Mouse (Mus musculus): ENCODE data around the gene Nup205. TPM values are rescaled to one million over a fixed set of nuclear protein-coding genes. Genes with fewer than 3 reads are reported as not detected.
A peak's percentile ranks its signal among the peaks of the same experiment; 100 is the strongest.

Nup205 gene
- total RNA-seq, 2 experiments from 2014 or later = 9.9 to 11.0 TPM

DNA sequence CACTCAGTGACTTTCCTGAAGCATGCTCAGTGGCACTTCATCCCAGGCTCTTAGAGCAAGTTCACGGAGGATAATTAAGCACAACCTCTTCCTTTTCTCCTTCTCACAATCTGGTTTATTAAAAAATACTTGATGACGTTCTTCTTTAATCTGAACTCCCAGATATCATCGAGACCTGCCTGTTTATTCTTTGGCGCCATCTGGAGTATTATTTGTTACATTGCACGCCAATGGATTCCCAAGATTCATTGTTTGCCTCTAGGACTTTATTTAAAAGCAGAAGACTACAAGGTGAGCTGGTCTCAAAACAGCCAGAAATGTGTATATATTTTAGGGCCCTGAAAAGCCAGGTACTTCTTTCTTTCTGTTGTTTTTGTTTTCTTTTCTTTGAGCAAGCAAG, 67.9 kb downstream of the Nup205 start:
- no peak for DNase-seq

DNA sequence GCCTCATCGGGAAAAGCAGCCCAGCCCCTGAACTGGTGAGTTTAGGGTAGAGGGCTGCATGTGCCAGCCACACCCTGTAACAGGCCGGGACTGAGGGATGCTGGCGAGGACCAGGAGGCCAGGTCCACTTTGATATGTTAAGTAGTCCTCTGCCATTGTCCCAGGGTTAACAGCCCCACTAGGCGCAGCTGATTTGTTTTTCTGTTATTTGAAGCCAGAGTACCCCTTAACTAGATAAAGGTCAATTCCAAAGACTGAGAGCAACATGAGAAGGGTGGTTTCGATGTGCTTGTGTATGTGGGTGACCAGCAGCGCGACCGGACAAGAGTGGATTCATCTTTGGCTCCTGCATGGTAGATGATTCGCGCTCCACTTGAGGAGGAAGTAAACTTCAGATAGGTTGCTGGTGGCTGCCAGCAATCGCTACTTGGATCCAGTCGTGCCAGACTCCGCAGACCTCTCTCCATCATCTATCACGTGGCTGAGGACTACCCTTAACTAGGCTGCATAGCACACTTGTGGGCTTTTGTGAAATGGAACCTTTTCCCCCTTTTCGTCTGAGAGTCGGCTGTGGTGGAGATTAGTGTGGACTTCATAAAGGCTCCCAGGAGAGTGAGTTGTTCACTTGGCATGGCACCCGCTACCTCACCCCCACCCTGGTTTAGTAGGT, 74.7 kb downstream of the Nup205 start:
- DNase-seq = no peak

DNA sequence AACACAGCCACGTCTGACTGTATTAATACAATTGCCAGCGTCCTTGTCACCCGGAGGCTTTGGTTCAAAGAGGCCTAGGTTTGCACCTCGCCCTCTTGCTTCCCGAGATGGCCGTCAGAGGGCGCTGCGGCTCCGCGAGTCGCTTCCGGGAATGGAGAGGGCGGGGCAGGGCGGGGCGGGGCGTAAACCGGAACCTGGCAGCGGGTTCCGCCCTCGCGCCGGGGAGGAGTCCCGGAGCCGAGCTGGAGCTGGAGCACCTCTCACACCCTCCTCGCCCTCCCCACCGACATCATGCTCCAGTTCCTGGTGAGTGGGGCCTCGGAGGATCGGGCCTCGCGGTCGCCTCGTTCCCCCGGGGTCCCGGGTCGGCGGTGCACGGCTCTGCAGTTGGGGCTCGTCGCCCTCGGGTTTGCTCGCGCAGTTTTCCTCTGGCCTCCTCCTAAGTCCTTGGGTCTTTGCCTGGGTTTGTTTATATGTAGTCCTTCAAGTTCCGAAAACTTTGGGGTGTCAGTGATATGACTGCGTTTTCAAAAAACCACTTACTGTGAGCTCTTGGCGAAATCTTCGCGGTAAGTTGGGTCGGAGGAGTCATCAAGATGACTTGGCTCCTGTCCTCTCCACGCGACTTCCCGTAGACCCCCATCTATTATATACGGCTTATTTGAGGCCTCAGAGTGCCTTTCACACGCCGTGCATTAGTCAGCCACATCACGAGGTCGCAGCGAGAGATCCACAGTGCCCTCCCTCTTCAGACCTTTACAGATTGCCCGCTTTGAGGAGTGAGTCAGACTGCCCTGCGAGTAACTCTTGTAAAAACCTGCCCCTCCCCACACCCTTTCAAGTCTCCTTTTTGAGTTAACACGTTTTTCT, 75.5 kb downstream of the Nup205 start:
- DNase-seq = peak; percentile 90

DNA sequence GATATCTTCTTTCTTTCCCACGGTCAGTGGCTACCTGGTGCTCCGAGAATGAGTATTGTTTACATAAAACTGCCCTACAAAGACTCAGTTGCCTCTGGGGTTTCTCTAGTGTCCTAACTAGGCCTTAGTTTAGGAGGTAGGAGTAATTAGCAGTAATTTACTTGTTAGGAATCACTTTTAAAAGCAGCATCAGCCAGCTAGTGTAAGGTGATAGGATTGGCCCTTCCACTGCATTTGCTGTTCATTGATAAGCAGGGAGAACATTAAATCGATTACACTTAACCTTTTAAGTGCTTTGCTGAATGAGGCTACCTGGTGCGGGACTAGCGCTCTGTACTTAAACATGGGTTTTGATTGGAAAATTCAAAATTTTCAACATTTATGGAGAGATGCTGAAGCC, 76.3 kb downstream of the Nup205 start:
- no peak for DNase-seq

DNA sequence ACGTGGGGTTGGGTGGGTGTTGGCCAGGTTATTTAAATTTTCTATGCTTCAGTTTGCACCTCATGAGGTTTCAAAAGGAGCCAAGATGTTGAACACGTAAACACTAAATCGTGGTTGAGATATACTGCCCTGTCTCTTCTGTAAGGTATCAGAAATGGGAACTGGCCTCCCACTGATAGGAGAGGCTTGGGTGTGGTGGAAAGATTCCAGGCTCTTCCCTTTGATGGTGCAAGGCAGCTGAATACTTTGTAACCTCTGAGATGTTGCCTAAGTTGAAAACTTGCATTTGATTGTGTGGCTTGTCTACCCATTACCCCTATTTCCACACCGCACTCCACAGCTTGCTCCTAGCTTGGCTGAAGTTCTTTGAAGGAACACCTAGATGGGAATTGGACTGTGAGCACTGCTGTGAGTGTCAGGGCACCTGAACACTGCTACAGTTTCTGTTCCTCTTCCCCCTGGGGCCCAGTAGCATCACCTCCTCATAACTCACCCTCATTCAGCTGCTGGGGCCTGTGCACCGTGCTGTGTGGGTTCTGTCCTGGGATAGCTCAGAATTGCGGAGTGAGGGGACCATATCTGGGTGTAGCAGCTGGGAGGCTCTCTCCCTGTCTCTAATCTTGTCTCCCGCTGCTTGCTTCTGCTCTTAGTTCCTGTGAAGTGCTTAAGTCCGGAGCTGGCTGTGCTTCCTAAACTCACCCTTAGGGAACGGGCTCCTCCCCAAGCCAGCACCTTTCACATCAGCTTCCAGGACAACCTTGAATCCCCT, 77.1 kb downstream of the Nup205 start:
- no peak for DNase-seq

DNA sequence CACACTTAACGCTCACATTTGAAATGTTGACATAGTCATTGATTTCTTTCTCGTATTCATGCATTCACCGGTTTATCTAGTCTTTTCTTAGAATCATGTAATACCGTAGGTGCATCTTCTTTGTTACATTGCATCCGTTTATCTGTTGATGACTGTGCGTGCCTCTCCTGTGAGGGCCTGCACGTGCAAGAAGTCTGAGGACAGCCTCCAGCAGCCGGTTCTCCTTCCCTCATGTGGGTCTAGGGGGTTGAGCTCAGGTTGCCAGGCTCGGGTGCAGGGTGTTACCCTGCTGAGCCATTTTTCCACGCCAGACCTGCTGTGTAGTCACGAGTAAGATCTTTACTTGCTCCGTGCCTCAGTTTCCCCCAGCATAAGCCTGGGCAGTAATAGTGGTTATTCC, 77.8 kb downstream of the Nup205 start:
- no peak for DNase-seq

DNA sequence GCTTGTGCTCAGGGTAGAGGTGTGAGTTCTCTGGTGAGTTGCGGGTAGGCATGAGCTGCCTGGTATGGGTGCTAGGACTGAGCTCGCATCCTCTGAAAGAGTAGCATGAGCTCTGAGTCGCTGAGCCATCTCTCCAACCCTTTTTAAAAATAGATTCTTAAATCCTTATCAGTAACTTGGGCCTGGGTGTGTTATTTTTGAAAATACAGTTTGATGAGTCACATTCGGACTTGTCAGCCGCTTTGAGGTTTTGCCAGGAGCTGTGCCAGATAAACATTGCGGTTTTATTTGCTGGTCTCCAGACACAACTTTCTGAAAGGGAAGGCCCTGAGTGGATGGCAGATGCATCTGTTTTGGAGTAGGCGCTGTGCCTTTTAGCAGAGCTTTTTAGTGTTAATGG, 79.5 kb downstream of the Nup205 start:
- DNase-seq = peak; percentile 29

DNA sequence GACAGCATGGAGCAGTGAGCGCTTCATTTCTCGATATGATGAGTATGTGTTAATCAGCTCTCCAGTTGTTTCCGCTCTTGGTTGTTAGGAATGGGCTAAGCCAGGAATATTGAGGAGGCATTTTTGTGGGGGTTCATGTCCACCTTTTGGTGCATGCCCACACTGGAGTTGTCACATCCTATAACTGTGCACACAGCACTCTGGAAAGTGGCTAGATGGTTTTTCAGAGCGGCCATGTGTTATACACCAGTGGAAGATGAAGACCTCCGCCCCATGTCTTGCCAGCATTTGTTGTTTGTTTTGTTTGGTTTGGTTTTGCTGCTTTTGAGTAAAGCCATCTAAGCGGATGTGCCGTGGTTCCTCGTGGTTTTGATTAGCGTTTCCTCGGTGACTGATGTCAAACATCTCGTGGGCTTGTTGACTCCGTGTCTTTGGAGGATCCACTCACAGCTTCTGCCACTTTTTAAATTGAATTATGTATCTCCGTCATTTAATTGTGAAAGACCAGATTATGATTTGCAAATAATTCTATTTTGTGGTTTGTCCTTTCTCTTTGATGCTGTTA, 80.5 kb downstream of the Nup205 start:
- no peak for DNase-seq

DNA sequence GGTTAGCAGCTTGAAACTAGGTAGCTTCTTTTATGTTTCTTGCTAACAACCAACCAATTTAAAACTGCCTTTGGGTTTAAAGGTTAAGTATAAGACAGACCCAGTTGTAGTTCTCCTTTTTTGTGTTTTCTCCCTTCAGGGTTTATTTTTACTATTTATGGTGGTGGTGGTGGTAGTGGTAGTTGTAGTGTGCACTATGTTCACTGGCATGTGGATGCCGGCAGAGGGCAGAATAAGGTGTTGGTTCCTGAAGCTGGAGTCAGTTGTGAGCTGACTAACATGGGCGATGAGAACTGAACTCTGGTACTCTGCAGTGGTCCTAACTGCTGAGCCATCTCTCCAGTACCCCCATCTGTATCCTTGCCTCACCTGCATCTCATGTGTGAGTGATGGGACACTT, 81.7 kb downstream of the Nup205 start:
- DNase-seq = no peak

DNA sequence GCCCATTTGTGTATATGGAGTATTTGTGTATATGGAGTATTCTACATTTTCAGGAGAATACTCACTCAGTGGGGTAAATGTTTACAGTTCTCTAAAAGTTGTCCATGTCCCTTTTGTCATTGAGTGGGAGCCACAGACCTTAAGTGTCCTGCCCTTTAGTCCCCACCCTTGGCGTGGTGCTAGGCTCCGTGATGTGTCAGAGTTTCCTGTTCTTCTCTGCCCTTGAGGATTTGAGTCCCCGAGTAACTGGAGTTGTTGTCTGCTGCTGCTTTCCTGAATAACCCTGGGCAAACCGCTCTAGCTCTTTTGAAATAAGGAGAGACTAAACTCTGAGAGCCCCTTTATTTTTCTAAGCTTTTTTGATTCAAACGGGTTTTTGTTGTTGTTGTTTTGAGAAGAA, 82.3 kb downstream of the Nup205 start:
- DNase-seq = peak; percentile 27

DNA sequence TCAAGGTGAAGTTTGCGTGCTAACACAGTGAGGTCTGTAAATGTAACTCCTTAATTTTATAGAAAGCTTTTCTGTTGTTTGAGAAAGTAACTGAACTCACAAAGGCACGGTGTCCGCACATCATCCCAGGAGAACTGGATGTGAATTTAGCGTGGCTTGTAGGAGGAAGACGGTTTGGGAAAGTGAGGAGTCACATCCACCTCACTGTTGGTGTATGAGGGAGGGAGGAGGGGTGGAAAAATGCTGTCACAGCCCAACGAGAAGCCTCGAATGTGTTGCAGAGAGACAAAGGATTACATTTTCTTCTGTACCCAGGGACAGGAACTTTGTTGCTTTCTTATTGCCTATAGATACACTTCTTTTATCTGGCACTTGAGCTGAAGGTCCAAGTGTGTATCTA, 83.3 kb downstream of the Nup205 start:
- no peak for DNase-seq

DNA sequence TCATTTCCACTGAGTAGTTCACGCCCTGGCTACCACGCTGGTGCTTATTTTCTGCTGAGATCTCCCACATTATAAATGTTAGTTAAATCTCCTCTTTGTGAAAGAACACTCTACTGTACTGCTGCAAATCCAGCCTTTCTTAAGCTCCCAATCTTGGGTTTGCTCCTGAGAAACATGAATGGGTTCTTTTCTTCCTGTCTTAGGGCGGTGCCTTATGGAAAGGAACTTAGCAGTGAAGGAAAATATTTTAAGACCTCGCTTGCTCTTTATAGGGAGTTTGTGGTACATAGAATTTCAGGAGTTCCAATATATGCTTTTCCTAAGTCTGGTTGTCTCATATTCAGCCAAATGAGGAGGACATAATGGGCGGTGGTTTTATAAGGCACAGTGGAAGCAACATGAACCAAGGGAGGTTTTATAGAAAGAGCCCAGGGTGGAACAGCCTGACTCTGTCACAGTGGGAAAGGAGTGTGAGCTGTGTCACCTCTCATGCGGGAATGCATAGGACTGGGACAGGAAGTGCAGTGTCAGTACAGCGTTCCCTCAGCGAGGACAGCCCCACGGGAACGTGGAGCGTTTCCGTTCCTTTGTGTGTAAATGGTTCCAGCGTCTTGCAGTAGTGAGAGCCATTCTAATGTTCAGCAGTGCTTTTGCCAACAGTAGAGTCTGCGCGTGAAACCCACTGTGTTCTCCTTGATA, 88.5 kb downstream of the Nup205 start:
- no peak for DNase-seq

DNA sequence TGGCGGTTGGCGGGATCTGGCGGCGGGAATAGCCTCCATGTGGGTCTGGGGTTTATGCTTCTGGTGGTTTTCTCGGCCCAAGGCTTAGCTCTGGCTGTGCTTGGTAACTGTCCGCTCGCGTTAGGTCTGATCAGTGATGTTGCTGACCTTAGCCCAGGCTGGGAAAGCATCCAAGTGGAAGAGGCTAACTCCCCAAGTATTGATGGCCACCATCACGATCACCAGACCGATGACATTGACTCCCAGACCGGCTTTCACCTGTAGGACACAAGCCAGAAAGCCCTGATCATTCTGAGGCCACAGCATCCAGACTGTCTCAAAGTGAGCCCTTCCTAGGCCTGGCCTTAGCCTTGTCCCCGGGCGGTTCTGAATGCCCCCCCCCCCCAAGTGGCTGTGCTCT, 91.5 kb downstream of the Nup205 start:
- DNase-seq = no peak

DNA sequence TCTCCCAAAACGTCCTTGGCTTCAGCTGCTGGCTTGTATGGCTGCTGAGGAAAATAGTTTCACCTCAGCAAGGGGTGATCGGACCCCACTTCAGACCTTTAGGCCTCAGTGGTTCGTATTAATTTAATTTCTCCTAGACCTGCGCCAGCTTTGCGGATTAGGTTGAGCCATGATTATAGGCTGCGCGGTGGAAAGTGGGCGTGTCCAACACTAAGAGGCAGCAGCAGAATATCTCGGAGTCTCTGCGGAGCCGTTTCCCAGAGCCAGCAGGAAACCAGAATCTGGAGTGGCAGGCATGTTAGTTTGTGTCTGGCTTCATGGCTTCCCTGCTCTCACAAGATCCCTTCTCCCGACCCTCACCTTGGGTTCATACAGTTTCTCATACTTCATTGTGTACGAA, 92.4 kb downstream of the Nup205 start:
- DNase-seq = no peak

DNA sequence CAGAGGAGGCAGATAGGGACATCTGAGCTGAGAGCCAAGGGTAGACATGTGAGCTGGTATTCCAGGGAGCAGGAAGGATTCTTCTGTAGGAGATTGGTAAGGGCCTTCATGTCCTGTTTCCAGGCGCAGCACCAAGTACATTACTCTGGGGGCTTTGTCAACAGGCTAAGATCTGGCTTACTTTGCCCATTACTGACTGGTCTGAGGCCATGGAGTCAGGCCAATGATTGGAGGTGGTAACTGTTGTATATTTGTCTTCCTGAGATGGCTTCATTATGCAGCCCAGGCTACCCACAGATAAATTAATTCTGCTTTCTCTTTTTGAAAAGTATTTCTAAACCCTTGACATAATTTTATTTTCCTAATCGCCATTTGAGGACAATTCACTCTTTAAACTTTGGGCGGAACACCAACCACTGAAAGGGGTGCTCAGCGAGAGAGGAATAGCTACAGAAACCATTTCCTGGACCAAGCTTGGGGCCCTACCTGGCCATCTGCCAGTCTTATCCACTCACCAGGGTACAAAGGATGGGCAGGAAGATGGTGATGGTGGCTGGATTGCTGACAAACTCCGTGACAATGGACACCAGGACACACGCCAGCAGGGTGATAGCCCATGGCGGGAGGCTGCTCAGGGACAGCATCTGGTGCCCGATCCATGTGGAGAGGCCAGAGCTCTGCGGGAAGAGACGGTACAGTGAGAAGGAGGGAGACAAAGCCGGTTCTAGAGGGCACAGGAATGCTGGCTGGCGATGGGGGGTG, 94.1 kb downstream of the Nup205 start:
- no peak for DNase-seq

DNA sequence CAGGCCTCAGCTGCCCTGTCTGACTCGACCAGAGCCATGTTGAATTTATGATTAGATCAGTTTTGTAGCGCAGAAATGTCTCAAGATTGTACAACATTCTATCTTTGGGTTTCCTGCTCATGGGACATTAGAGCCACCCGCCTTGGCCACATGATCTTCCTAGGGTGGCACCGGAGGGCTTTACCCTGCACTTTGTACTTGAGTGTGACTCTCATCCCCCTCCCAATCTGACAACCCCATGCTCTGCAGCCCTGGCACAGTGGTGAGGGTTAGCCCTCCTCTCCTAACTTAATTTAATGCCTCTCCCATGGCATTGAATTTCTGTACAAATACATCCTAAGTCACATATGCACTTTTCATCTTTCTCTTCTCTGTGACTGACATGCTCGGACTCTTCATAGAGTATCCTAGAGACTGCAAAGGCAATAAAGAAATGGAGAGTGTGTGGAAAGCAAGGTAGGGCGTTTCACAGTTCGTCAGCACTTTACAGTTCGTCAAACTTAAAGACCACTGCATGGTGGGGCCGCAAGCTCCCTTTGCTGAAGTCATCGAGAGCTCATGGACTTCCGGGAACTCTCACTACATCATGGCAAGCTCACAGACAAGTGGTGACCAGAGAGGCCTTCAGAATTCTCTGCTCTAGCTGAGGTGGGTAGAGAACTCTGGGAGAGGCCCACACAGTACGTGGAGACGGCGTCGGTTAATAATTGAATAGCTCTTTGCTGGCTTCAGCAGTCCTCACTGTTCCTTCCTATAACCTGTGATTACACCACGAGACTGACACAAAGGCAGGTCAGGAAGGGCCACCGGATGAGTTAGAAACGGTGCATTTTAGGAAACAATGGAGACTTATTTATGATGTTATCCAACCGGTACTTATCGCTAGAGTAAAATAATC, 94.9 kb downstream of the Nup205 start:
- DNase-seq = no peak

DNA sequence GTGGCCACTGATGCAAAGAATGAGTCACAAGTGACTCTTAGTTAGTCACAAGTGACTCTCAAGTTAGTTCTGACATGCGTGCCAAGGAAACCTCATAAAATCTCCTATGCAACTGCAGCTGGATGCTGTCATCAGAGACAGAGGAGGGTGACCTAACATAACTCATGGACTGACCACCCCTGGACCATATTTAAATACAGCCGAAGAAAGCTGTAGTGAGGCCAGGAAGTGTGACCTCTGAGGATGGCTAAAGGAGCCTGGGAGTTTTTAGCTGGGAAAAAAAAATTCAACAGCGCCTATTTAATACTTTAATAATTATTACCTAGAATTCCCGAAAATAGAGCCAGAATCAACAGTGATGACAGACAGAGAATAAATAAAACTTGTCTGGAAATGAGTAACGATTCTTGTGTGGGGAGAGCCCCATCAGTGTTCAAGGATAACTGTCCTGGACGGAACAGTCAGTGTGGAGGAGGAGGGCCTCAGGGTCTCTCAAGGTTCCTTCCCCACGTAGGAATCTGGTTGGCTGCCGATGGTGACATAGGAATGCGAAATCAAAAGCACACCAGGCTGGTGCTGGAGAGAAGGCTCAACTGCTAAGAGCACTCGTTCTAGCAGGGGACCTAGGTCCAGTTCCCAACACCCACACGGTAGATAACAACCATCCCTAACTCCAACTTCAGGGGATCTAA, 96.3 kb downstream of the Nup205 start:
- no peak for DNase-seq

DNA sequence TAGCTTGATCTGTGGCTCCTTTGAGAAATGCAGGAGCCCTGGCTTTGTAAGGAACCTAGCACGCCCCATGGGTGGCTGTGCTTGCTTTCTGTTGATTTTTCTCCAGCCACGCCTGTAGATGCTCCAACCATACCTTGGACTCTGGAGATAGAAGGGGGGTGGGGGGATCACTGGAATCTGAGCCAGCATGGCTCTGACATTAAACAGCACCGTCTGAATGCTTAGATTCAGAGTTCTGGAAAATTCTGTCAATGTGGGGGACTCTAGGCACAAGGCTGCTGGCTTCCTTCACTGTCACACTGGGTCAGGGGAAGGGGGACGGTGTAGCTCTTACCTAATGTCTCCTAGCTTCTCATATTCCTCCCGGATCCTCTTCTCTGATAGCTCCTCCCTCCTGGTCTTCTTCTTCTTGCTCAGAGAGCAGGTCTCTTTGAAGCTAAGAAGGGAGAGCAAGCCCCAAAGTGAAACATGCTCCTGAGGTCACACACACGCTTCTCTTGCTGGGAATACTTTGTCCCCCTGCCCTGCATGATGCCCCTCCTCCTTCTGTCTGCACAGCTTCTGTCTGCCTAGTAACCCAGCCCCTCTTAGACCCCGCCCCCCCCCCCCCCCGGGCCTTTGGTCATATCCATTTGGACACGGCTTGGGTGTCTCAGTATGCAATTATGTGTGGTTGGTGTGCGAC, 100.8 kb downstream of the Nup205 start:
- DNase-seq = no peak

DNA sequence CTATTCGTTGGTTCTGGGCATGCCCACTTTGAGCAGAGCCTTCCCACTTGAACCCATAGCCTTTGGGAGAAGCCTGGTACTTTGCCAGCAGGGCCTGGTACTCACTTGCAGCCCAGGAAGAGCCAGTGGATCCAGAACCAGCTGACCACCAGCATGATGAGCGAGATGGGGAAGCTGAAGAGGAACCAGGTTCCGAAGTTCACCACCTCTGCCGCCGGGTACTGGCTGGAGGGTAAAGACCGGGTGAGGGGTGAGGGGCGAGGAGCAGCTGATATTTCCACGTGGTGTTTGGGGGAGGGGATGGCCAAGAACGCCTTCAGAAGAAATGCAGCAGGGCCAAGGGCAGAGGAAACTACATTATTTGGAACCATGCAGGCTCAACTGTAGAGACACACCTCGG, 102.1 kb downstream of the Nup205 start:
- no peak for DNase-seq
